Mouse (Mus musculus): ENCODE results near the gene Pacs1. TPM values are rescaled to one million over a fixed set of nuclear protein-coding genes. Genes with fewer than 3 reads are reported as not detected.

Pacs1 gene
- polyA plus RNA-seq (2015; fragmentation: Nextera tagmentation; extraction: Ambion mirVana): 23.8 and 27.7 TPM in 2 replicates

GRCm38 (mm10) chr19:5272801-5273733 is at the start of gene Pacs1:
Gene Pacs1, minus strand, starts transcription at chr19:5273119.
- Histone ChIP-seq H3K4me1 (ENCODE audit: insufficient read depth, low read length) (peaks cover 28% of the 10 kb centered on the region), H3K4me2 (replicated peaks; ENCODE audit: low read depth, low read length) (peak within 1 kb of the TSS; percentile 88), H3K27me3 (ENCODE audit: insufficient read depth, low read length) (no peaks in the 10 kb centered on the region), H3K9ac (replicated peaks; ENCODE audit: low read length) (peak within 1 kb of the TSS; percentile 82), H3K27ac (ENCODE audit: low read length) (peak within 1 kb of the TSS; percentile 94), H3K36me3 (ENCODE audit: insufficient read depth, low read length) (peaks cover 37% of the 10 kb centered on the region), H3K4me3 (ENCODE audit: low read length) (peak within 1 kb of the TSS; percentile 85), H3K9me3 (ENCODE audit: low read length) (no peaks in the 10 kb centered on the region)
- peak; percentile 94 for ATAC-seq (ENCODE audit: low FRiP score, low TSS enrichment)
- under 1% methylated on average over 78 of the region's 97 CpGs for WGBS

GRCm38 (mm10) chr19:5313189-5313588 is 40.3 kb upstream of the Pacs1 start:
- Histone ChIP-seq H3K9me3 (ENCODE audit: low read length) (peaks cover 3% of the 10 kb centered on the region; the same call in 1 of the 2 replicates), H3K9ac (replicated peaks; ENCODE audit: low read length) (no peak overlapping the region), H3K4me2 (replicated peaks; ENCODE audit: low read depth, low read length) (no peak overlapping the region), H3K27ac (ENCODE audit: low read length) (no peak overlapping the region), H3K4me1 (ENCODE audit: insufficient read depth, low read length) (no peaks in the 10 kb centered on the region), H3K36me3 (ENCODE audit: insufficient read depth, low read length) (no peaks in the 10 kb centered on the region), H3K27me3 (ENCODE audit: insufficient read depth, low read length) (no peaks in the 10 kb centered on the region), H3K4me3 (ENCODE audit: low read length) (no peak overlapping the region)
- ATAC-seq (ENCODE audit: low FRiP score, low TSS enrichment): no peak
- WGBS: 90% methylated on average over 8 of the region's 8 CpGs

DNA sequence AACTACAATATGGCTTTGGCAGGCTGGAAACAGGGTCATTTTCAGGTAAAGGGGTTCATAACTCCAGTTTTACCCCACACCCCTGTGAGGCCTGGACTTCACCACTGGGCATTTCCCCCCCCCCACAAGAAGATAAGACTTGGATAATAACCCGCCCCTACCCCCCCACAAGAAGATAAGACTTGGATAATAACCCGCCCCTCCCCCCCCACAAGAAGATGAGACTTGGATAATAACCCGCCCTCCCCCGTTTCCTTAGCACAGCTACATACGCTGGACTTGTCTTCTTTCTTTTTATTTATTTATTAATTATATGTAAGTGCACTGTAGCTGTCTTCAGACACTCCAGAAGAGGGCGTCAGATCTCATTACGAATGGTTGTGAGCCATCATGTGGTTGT is 36.1 kb upstream of the Pacs1 start:
- ATAC-seq (ENCODE audit: low FRiP score, low TSS enrichment): no peak
- no peaks in the 10 kb centered on the region for H3K36me3 ChIP-seq (ENCODE audit: insufficient read depth, low read length)
- H3K4me1 ChIP-seq (ENCODE audit: insufficient read depth, low read length): peaks cover 3% of the 10 kb centered on the region; the same call in 1 of the 2 replicates
- no peak overlapping the region for H3K4me2 ChIP-seq (replicated peaks; ENCODE audit: low read depth, low read length)
- H3K9me3 ChIP-seq (ENCODE audit: low read length): peaks cover 13% of the 10 kb centered on the region
- H3K27me3 ChIP-seq (ENCODE audit: insufficient read depth, low read length): no peaks in the 10 kb centered on the region
- H3K4me3 ChIP-seq (ENCODE audit: low read length): no peak overlapping the region
- H3K27ac ChIP-seq (ENCODE audit: low read length): no peak overlapping the region
- WGBS: 81% methylated on average over 7 of the region's 7 CpGs
- H3K9ac ChIP-seq (replicated peaks; ENCODE audit: low read length): no peak overlapping the region

GRCm38 (mm10) chr19:5306968-5307734 is 34.2 kb upstream of the Pacs1 start:
- 41% methylated on average over 98 of the region's 98 CpGs for WGBS
- peaks cover 3% of the 10 kb centered on the region; the same call in 1 of the 2 replicates for H3K4me1 ChIP-seq (ENCODE audit: insufficient read depth, low read length)
- peaks cover 13% of the 10 kb centered on the region for H3K9me3 ChIP-seq (ENCODE audit: low read length)
- H3K36me3 ChIP-seq (ENCODE audit: insufficient read depth, low read length): no peaks in the 10 kb centered on the region
- ATAC-seq (ENCODE audit: low FRiP score, low TSS enrichment): no peak
- H3K27ac ChIP-seq (ENCODE audit: low read length): no peak overlapping the region
- no peaks in the 10 kb centered on the region for H3K27me3 ChIP-seq (ENCODE audit: insufficient read depth, low read length)
- peak overlapping the region; percentile 14; the same call in 1 of the 2 replicates for H3K9ac ChIP-seq (replicated peaks; ENCODE audit: low read length)
- H3K4me2 ChIP-seq (replicated peaks; ENCODE audit: low read depth, low read length): peak overlapping the region; percentile 48
- peak overlapping the region; percentile 26 for H3K4me3 ChIP-seq (ENCODE audit: low read length)

GRCm38 (mm10) chr19:5306279-5306678 is 33.4 kb upstream of the Pacs1 start:
- WGBS: 89% methylated on average over 6 of the region's 6 CpGs
- ATAC-seq (ENCODE audit: low FRiP score, low TSS enrichment): no peak
- Histone ChIP-seq H3K36me3 (ENCODE audit: insufficient read depth, low read length) (no peaks in the 10 kb centered on the region), H3K9me3 (ENCODE audit: low read length) (peaks cover 13% of the 10 kb centered on the region), H3K27me3 (ENCODE audit: insufficient read depth, low read length) (no peaks in the 10 kb centered on the region), H3K4me2 (replicated peaks; ENCODE audit: low read depth, low read length) (no peak overlapping the region), H3K9ac (replicated peaks; ENCODE audit: low read length) (no peak overlapping the region), H3K27ac (ENCODE audit: low read length) (no peak overlapping the region), H3K4me1 (ENCODE audit: insufficient read depth, low read length) (peaks cover 3% of the 10 kb centered on the region; the same call in 1 of the 2 replicates), H3K4me3 (ENCODE audit: low read length) (no peak overlapping the region)

DNA sequence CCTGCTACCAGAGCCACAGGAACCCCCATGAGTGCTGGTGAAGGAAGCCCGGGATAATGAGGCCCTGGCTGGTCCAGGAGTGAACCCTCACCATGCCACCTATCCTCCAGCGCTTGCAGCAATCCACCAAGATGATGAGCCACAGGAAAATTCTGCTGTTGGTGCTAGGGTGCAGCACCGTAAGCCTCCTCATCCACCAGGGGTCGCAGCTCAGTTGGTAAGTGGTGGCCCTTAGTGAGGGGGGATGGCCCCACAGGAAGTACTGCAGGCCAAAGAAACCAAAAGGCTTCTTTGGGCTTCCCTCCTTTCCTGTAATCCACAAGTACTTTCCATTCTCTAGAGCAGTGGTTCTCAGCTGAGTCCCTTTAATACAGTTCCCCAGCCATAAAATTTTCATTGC is 29.5 kb upstream of the Pacs1 start:
- peaks cover 7% of the 10 kb centered on the region; the same call in 1 of the 2 replicates for H3K4me1 ChIP-seq (ENCODE audit: insufficient read depth, low read length)
- no peak overlapping the region for H3K9ac ChIP-seq (replicated peaks; ENCODE audit: low read length)

DNA sequence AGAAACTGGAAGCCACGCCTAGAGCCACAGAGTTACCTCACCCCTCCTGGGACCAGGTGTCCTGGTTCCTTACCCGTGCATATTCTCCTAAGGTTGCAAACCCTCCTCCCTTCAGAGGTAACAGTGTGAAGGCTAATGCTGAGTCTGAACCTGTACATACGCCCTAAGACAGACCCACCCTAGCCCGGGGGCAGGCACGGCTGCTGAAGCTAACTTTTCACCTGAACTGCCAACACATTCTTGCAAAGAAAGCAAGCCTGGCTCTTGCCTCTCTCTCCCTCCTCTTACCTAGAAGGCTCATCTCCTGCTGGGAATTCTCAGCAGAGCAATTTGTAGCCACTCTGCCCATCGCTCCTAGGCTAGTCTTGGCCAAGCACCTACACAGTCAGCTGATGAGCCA is 27.7 kb upstream of the Pacs1 start:
- no peaks in the 10 kb centered on the region for H3K27me3 ChIP-seq (ENCODE audit: insufficient read depth, low read length)
- no peak overlapping the region for H3K27ac ChIP-seq (ENCODE audit: low read length)
- no peak for ATAC-seq (ENCODE audit: low FRiP score, low TSS enrichment)
- peaks cover 21% of the 10 kb centered on the region for H3K4me1 ChIP-seq (ENCODE audit: insufficient read depth, low read length)
- H3K4me3 ChIP-seq (ENCODE audit: low read length): no peak overlapping the region
- H3K4me2 ChIP-seq (replicated peaks; ENCODE audit: low read depth, low read length): no peak overlapping the region
- WGBS: 76% methylated on average over 6 of the region's 6 CpGs
- no peaks in the 10 kb centered on the region for H3K9me3 ChIP-seq (ENCODE audit: low read length)
- no peaks in the 10 kb centered on the region for H3K36me3 ChIP-seq (ENCODE audit: insufficient read depth, low read length)
- no peak overlapping the region for H3K9ac ChIP-seq (replicated peaks; ENCODE audit: low read length)

More for the DNA sequence above, 29.5 kb upstream of the Pacs1 start:
- H3K27ac ChIP-seq (ENCODE audit: low read length): no peak overlapping the region
- WGBS: 23% methylated on average over 4 of the region's 4 CpGs
- H3K36me3 ChIP-seq (ENCODE audit: insufficient read depth, low read length): no peaks in the 10 kb centered on the region
- no peak for ATAC-seq (ENCODE audit: low FRiP score, low TSS enrichment)
- H3K4me3 ChIP-seq (ENCODE audit: low read length): no peak overlapping the region
- H3K27me3 ChIP-seq (ENCODE audit: insufficient read depth, low read length): no peaks in the 10 kb centered on the region
- no peak overlapping the region for H3K4me2 ChIP-seq (replicated peaks; ENCODE audit: low read depth, low read length)
- H3K9me3 ChIP-seq (ENCODE audit: low read length): peaks cover 7% of the 10 kb centered on the region

DNA sequence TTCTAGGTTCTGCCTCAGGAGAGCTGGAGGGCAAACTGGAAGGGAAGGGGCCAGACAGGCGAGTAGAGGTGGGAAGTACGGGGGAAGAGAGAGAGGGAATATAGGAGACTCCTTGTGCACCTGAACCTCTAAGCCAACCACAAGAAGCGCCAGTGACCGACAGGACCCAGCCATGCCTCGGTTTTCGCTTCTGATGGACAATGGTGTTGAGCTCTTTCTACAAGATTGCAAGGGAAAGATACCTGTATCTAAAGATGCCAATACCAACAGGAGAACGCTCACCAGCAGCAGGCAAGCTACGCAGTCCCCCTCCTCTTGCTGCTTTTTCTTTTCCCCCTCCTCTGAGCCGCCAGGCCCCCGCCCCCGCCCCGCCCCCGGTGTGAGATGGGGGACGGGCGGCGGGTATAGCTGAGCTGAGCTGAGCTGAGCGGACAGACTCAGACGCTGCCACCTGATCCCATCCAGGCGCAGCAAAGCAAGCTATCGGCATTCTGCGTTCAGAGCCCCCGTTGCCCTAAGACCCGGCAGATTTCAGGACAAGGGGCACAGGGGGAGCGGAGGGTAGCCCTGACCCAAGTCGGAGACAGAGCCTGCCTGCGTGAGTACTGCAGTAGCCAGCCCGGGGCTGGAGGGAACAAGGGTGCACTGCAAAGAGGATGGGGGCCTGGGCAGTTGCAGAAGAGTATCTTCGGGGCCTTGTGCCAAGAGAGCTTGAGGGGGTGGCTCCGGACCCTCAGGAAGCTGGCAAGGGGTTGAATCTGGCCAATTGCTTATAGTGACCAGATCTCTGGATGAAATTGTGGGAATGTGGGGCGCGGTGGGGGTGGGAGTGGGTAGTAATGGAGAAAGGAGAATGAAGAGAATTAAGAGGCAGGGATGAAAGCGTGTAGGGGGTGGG is 25.2 kb upstream of the Pacs1 start, which contains the start of gene Gal3st3:
TSS of gene Gal3st3 (plus strand) at position 429 of the 898 bp plus-strand sequence.
- H3K9me3 ChIP-seq (ENCODE audit: low read length): no peaks in the 10 kb centered on the region
- 7% methylated on average over 31 of the region's 32 CpGs for WGBS
- peak within 1 kb of the TSS; percentile 43 for H3K4me3 ChIP-seq (ENCODE audit: low read length)
- H3K9ac ChIP-seq (replicated peaks; ENCODE audit: low read length): peak within 1 kb of the TSS; percentile 50
- H3K4me1 ChIP-seq (ENCODE audit: insufficient read depth, low read length): peaks cover 31% of the 10 kb centered on the region
- peak within 1 kb of the TSS; percentile 56 for H3K4me2 ChIP-seq (replicated peaks; ENCODE audit: low read depth, low read length)
- ATAC-seq (ENCODE audit: low FRiP score, low TSS enrichment): peak; percentile 6; the same call in 1 of the 2 replicates
- H3K27ac ChIP-seq (ENCODE audit: low read length): no peak within 1 kb of the TSS
- no peaks in the 10 kb centered on the region for H3K27me3 ChIP-seq (ENCODE audit: insufficient read depth, low read length)
- H3K36me3 ChIP-seq (ENCODE audit: insufficient read depth, low read length): no peaks in the 10 kb centered on the region

- H3K9me3 ChIP-seq (ENCODE audit: low read length): no peaks in the 10 kb centered on the region
- no peak for ATAC-seq (ENCODE audit: low FRiP score, low TSS enrichment)
- H3K4me3 ChIP-seq (ENCODE audit: low read length): no peak overlapping the region
- H3K4me1 ChIP-seq (ENCODE audit: insufficient read depth, low read length): peaks cover 31% of the 10 kb centered on the region
- H3K27me3 ChIP-seq (ENCODE audit: insufficient read depth, low read length): no peaks in the 10 kb centered on the region
- H3K9ac ChIP-seq (replicated peaks; ENCODE audit: low read length): no peak overlapping the region
- H3K36me3 ChIP-seq (ENCODE audit: insufficient read depth, low read length): peaks cover 11% of the 10 kb centered on the region; the same call in 1 of the 2 replicates
- H3K4me2 ChIP-seq (replicated peaks; ENCODE audit: low read depth, low read length): no peak overlapping the region
- H3K27ac ChIP-seq (ENCODE audit: low read length): no peak overlapping the region
- 31% methylated on average over 5 of the region's 5 CpGs for WGBS
These were observed 23.7 kb upstream of the Pacs1 start for GRCm38 (mm10) chr19:5296630-5297029.

All from kidney, embryonic 16.5 days (tissue).